Mouse (Mus musculus) G1E (cell line): ENCODE results near the gene Cldn24. TPM values are rescaled to one million over a fixed set of nuclear protein-coding genes. Genes with fewer than 3 reads are reported as not detected.

Source experiments
- ATAC-seq: 2 replicates; pipeline ENCODE4 v1.8.0; 2016; ENCODE audit warnings: mild to moderate bottlenecking; ENCODE audit not compliant: insufficient number of reproducible peaks, poor library complexity, low FRiP score, severe bottlenecking; ENCODE audit errors: extremely low read depth
- DNase-seq: peaks from one replicate; pipeline ENCODE4 v3.0.0; 2012; ENCODE audit warnings: low spot score
- H3K27me3 ChIP-seq: 2 replicates; pipeline ENCODE4 v1.6.1; 2012; ENCODE audit warnings: mild to moderate bottlenecking, low read length, inconsistent platforms; ENCODE audit not compliant: insufficient read depth
- H3K36me3 ChIP-seq: replicated peaks from 2 replicates; pipeline ENCODE3; 2012; ENCODE audit warnings: mild to moderate bottlenecking, inconsistent platforms
- H3K4me1 ChIP-seq: 2 replicates; pipeline ENCODE4 v1.6.1; 2012; ENCODE audit warnings: low read depth, low read length, inconsistent platforms, mixed read lengths; ENCODE audit not compliant: insufficient read depth
- H3K4me3 ChIP-seq: 2 replicates; pipeline ENCODE4 v1.5.1; 2012; ENCODE audit warnings: low read depth, mild to moderate bottlenecking, inconsistent platforms, low read length, moderate library complexity, mixed read lengths
- H3K9me3 ChIP-seq: replicated peaks from 2 replicates; pipeline ENCODE4 v1.6.1; 2012; ENCODE audit warnings: inconsistent platforms
- CTCF ChIP-seq: IDR thresholded peaks from 2 replicates; pipeline ENCODE4 v1.5.1; 2012; ENCODE audit warnings: low read depth, low read length, inconsistent platforms, mixed read lengths
- GATA1 ChIP-seq: IDR thresholded peaks from 2 replicates; pipeline ENCODE4 v1.6.1; 2012; ENCODE audit warnings: borderline replicate concordance, low read length, inconsistent platforms, mixed read lengths
- GATA2 ChIP-seq: IDR thresholded peaks from 2 replicates; pipeline ENCODE4 v1.6.1; 2012; ENCODE audit warnings: low read depth, low read length, inconsistent platforms, borderline replicate concordance
- POLR2AphosphoS5 ChIP-seq: IDR thresholded peaks from 2 replicates; pipeline ENCODE4 v1.6.1; 2012; ENCODE audit warnings: low read depth, low read length, inconsistent platforms; ENCODE audit not compliant: insufficient replicate concordance
- TAL1 ChIP-seq: conservative IDR thresholded peaks from 2 replicates; pipeline ENCODE4 v1.6.1; 2012; ENCODE audit warnings: low read depth, low read length, inconsistent platforms, mixed read lengths
- polyA plus RNA-seq: library from polyadenylated mRNA; stranded (reverse); fragments of >175 nt; gene quantifications from 2 replicates; pipeline ENCODE4 v1.2.3, GENCODE M21; 2012
- total RNA-seq, 2 experiments: library from RNA; stranded (forward) in 1 of 2; stranded (reverse) in 1 of 2; fragments of 200-1000 nt in 1 of 2; fragments of >200 nt in 1 of 2; fragmentation: Nextera tagmentation in 1 of 2; gene quantifications; 2 replicates each; pipeline ENCODE4 v1.2.3; 2014 to 2017

Gene Cldn24
- total and polyA plus RNA-seq, 3 experiments: 0.33 TPM; not detected in 2

- H3K4me3 ChIP-seq: no peak overlapping the region
- DNase-seq (no peak), ATAC-seq (no peak)
- H3K9me3 ChIP-seq: no peaks in the 10 kb centered on the region
- no peak for TF ChIP-seq GATA1
- no peak for TF ChIP-seq GATA2
- no peak for TF ChIP-seq POLR2AphosphoS5
- no peak for TF ChIP-seq CTCF
- TF ChIP-seq TAL1: no peak
- no peaks in the 10 kb centered on the region for H3K27me3 ChIP-seq
- peaks cover 67% of the 10 kb centered on the region for H3K36me3 ChIP-seq
- H3K4me1 ChIP-seq: no peaks in the 10 kb centered on the region
These were observed 21.7 kb downstream of the Cldn24 start for GRCm38 (mm10) chr8:47843651-47844050.

DNA sequence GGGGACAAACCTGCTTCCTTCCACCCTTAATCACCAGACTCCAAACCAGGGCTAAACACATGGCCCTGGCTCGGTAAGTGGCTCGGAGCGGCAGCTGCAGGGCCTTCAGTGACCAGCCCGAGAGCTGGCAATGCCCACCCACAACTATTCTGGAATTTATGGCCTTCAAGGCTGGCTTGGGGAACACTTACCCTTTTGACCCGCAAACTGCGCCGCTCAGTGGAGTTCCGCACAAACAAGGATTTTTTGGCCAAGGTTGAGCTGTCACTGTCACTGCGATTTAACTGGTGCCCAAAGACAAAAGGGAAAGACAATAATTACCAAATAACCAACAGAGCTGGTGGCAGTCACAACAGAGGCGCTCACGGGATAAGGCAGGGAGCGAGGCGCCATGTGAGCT, 24.0 kb downstream of the Cldn24 start:
- no peak for TF ChIP-seq CTCF
- TF ChIP-seq POLR2AphosphoS5: no peak
- TF ChIP-seq TAL1: no peak
- TF ChIP-seq GATA2: no peak
- no peak for TF ChIP-seq GATA1
- Histone ChIP-seq H3K4me3 (no peak overlapping the region), H3K36me3 (peaks cover 67% of the 10 kb centered on the region), H3K27me3 (no peaks in the 10 kb centered on the region), H3K9me3 (no peaks in the 10 kb centered on the region), H3K4me1 (no peaks in the 10 kb centered on the region)
- ATAC-seq (no peak), DNase-seq (no peak)

- ATAC-seq: no peak
- H3K36me3 ChIP-seq: peaks cover 74% of the 10 kb centered on the region
- TF ChIP-seq CTCF: no peak
- TF ChIP-seq POLR2AphosphoS5: no peak
These were observed 25.2 kb downstream of the Cldn24 start for GRCm38 (mm10) chr8:47847161-47847560.

GRCm38 (mm10) chr8:47847931-47848330, 26.0 kb downstream of the Cldn24 start:
- no peak for ATAC-seq
- TF ChIP-seq GATA1 (no peak), CTCF (no peak), POLR2AphosphoS5 (no peak), TAL1 (no peak), GATA2 (no peak)

More at GRCm38 (mm10) chr8:47847161-47847560, 25.2 kb downstream of the Cldn24 start:
- Histone ChIP-seq H3K4me3 (no peak overlapping the region), H3K9me3 (no peaks in the 10 kb centered on the region), H3K27me3 (no peaks in the 10 kb centered on the region), H3K4me1 (no peaks in the 10 kb centered on the region)
- no peak for DNase-seq

DNA sequence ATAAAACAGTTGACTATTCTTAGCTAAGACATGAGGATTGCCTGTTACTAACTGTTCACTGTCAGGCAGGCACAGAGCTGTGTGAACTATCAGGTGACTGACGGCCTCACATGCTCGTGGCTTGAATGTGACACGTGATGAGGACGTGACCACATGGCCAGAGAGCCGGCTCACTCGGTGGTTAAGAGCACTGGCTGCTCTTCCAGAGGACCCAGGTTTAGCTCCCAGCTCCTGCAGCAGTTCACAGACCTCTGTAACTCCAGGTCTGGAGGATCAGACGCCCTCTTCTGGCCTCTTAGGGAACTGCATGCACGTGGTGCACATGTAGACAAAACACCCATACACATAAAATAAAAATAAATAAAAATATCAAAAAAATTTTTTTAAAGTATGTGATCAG, 27.9 kb downstream of the Cldn24 start:
- Histone ChIP-seq H3K4me3 (no peak overlapping the region), H3K36me3 (peaks cover 76% of the 10 kb centered on the region), H3K9me3 (no peaks in the 10 kb centered on the region), H3K4me1 (no peaks in the 10 kb centered on the region), H3K27me3 (no peaks in the 10 kb centered on the region)
- DNase-seq (no peak), ATAC-seq (no peak)
- no peak for TF ChIP-seq GATA1
- 0 out of 2 replicates have a peak, but pooled peaks have one; percentile 9 for TF ChIP-seq CTCF

More at GRCm38 (mm10) chr8:47847931-47848330, 26.0 kb downstream of the Cldn24 start:
- Histone ChIP-seq H3K9me3 (no peaks in the 10 kb centered on the region), H3K4me3 (no peak overlapping the region), H3K27me3 (no peaks in the 10 kb centered on the region), H3K4me1 (no peaks in the 10 kb centered on the region), H3K36me3 (peaks cover 74% of the 10 kb centered on the region)
- no peak for DNase-seq

GRCm38 (mm10) chr8:47851824-47852502, 30.0 kb downstream of the Cldn24 start:
- DNase-seq (no peak), ATAC-seq (no peak)
- Histone ChIP-seq H3K9me3 (no peaks in the 10 kb centered on the region), H3K4me1 (no peaks in the 10 kb centered on the region), H3K4me3 (no peak overlapping the region), H3K27me3 (no peaks in the 10 kb centered on the region), H3K36me3 (peaks cover 72% of the 10 kb centered on the region)
- TF ChIP-seq GATA1: no peak
- no peak for TF ChIP-seq CTCF
- TF ChIP-seq POLR2AphosphoS5: no peak
- no peak for TF ChIP-seq TAL1
- no peak for TF ChIP-seq GATA2
